Comparison of ENCODE assay signal across 7 mouse cellular contexts in genomic region chr11:76570741-76571612, GRCm38 (mm10). TPM values are rescaled to one million over a fixed set of nuclear protein-coding genes. Genes with fewer than 3 reads are reported as not detected.
DNase-seq lines count a peak whose midpoint lies in the region; ATAC-seq and TF ChIP-seq lines count a peak whose summit lies in the region.

No protein-coding gene starts in this region.

- H3K4me3 ChIP-seq in spleen, adult 2 months (ENCODE audit: extremely low read depth, insufficient read depth, insufficient read length), result peak overlapping the region; percentile 32; the same call in 1 of the 2 replicates
- peak overlapping the region; percentile 68 for H3K4me3 ChIP-seq in heart, embryonic 16.5 days (ENCODE audit: low read length)
- H3K4me3 ChIP-seq in midbrain, embryonic 10.5 days, result peak overlapping the region; percentile 71
- peak overlapping the region; percentile 27 for H3K4me3 ChIP-seq in testis, adult 2 months (ENCODE audit: control insufficient read depth, low read depth, low read length)

- no peaks in the 10 kb centered on the region for H3K36me3 ChIP-seq in spleen, adult 2 months (ENCODE audit: control insufficient read depth, insufficient read depth, low read length)
- H3K36me3 ChIP-seq in heart, embryonic 16.5 days (ENCODE audit: control insufficient read depth, insufficient read depth), result no peaks in the 10 kb centered on the region
- H3K36me3 ChIP-seq in midbrain, embryonic 10.5 days, result no peaks in the 10 kb centered on the region
- H3K36me3 ChIP-seq in testis, adult 2 months (ENCODE audit: control insufficient read depth, insufficient read depth, low read length), result no peaks in the 10 kb centered on the region

- peak overlapping the region; percentile 95 for H3K4me2 ChIP-seq in heart, embryonic 16.5 days (ENCODE audit: low read depth, low read length)

- peaks cover 9% of the 10 kb centered on the region for H3K4me1 ChIP-seq in spleen, adult 2 months (ENCODE audit: control insufficient read depth, insufficient read depth, insufficient read length)
- peaks cover 6% of the 10 kb centered on the region for H3K4me1 ChIP-seq in heart, embryonic 16.5 days (ENCODE audit: control insufficient read depth, insufficient read depth, low read length)
- H3K4me1 ChIP-seq in midbrain, embryonic 10.5 days, result peaks cover 61% of the 10 kb centered on the region
- peaks cover 16% of the 10 kb centered on the region for H3K4me1 ChIP-seq in testis, adult 2 months (ENCODE audit: control insufficient read depth, insufficient read depth, low read length)

- no peak for TF ChIP-seq POLR2A in spleen, adult 2 months (IDR thresholded peaks at IDR 0.05; ENCODE audit: low read depth, low read length)
- 0 out of 2 replicates have a peak, but pooled peaks have one; percentile 16 for TF ChIP-seq POLR2A in testis, adult 2 months (IDR thresholded peaks at IDR 0.05; ENCODE audit: control insufficient read depth, low read depth, low read length)

- peaks cover 12% of the 10 kb centered on the region for H3K27me3 ChIP-seq in spleen, adult 2 months (ENCODE audit: control insufficient read depth, insufficient read depth, low read length)
- peaks cover 21% of the 10 kb centered on the region for H3K27me3 ChIP-seq in heart, embryonic 16.5 days (ENCODE audit: control insufficient read depth, insufficient read depth, low read length)
- H3K27me3 ChIP-seq in midbrain, embryonic 10.5 days (ENCODE audit: low read depth, poor library complexity, severe bottlenecking), result peaks cover 55% of the 10 kb centered on the region
- no peaks in the 10 kb centered on the region for H3K27me3 ChIP-seq in testis, adult 2 months (ENCODE audit: control insufficient read depth, insufficient read depth, low read length)

- H3K9ac ChIP-seq in heart, embryonic 16.5 days (ENCODE audit: low read length), result peak overlapping the region; percentile 68

- H3K9me3 ChIP-seq in heart, embryonic 16.5 days (replicated peaks; ENCODE audit: control insufficient read depth, low read length), result no peaks in the 10 kb centered on the region
- H3K9me3 ChIP-seq in midbrain, embryonic 10.5 days (replicated peaks), result no peaks in the 10 kb centered on the region

- TF ChIP-seq CTCF in spleen, adult 2 months (IDR thresholded peaks at IDR 0.05; ENCODE audit: extremely low read depth, insufficient read depth, insufficient read length, insufficient replicate concordance), result no peak
- no peak for TF ChIP-seq CTCF in testis, adult 2 months (IDR thresholded peaks at IDR 0.05; ENCODE audit: control insufficient read depth, insufficient read depth, insufficient replicate concordance, low read depth, low read length)

- H3K27ac ChIP-seq in spleen, adult 2 months (ENCODE audit: insufficient read depth, low read length), result no peak overlapping the region
- H3K27ac ChIP-seq in heart, embryonic 16.5 days (ENCODE audit: low read length), result no peak overlapping the region
- H3K27ac ChIP-seq in midbrain, embryonic 10.5 days (replicated peaks), result peak overlapping the region; percentile 89
- no peak overlapping the region for H3K27ac ChIP-seq in testis, adult 2 months (ENCODE audit: control insufficient read depth, insufficient read depth, low read depth, low read length)

- ATAC-seq in heart, embryonic 16.5 days (replicated peaks; ENCODE audit: extremely low read depth, insufficient read depth, low FRiP score), result peak; percentile 52

- WGBS in spleen, adult 2 months, result 5% methylated on average over 65 of the region's 66 CpGs
- WGBS in heart, embryonic 16.5 days, result under 1% methylated on average over 65 of the region's 66 CpGs
- under 1% methylated on average over 66 of the region's 66 CpGs for WGBS in midbrain, embryonic 10.5 days

- DNase-seq in spleen, adult 2 months (ENCODE audit: low read depth in 1 of 2, low spot score in 2 of 2), result no peak
- DNase-seq in spleen, postnatal 14 days (ENCODE audit: low spot score in 2 of 2), result no peak
- DNase-seq in embryo, embryonic 11 days, result peak; percentile 86
- peak; percentile 54 to 65 for DNase-seq in layer of hippocampus, postnatal 14 days (ENCODE audit: low spot score in 2 of 2)
- DNase-seq in midbrain, embryonic 10.5 days (ENCODE audit: low spot score), result peak; percentile 71

RNA-seq across cellular contexts. Expression of gene Abr, which starts 51.1 kb away (rescaled TPM):
- 37.2 and 41.9 TPM in 2 replicates for polyA plus RNA-seq in spleen, adult 2 months (2012; rRNA removed)
- polyA plus RNA-seq in heart, embryonic 16.5 days (2015; fragmentation: Nextera tagmentation; extraction: Ambion mirVana), result 21.0 and 22.9 TPM in 2 replicates
- 100 to 1,000 TPM; 412 to 440 TPM for total RNA-seq in layer of hippocampus, postnatal 14 days (2021)
- 26.9 and 37.6 TPM in 2 replicates for polyA plus RNA-seq in midbrain, embryonic 10.5 days (2016; fragmentation: Nextera tagmentation; extraction: Ambion mirVana)
- 6.6 and 7.9 TPM in 2 replicates for polyA plus RNA-seq in testis, adult 2 months (2012; rRNA removed)

Comparison
In these comparisons a context has a peak if more than half of its experiments do, and no peak if none do; other contexts are left out.
1. DNase-seq: peak in embryo, embryonic 11 days (single experiment), layer of hippocampus, postnatal 14 days (2 of 2) and midbrain, embryonic 10.5 days (single experiment); none in spleen, adult 2 months (0 of 2) and spleen, postnatal 14 days (0 of 2).
2. Peak in every context shown above with its lines, with median percentiles within 50 percentile points of each other: H3K4me3 ChIP-seq.